Mouse (Mus musculus): Measurements from ENCODE around the gene Tmc3. TPM values are rescaled to one million over a fixed set of nuclear protein-coding genes. Genes with fewer than 3 reads are reported as not detected.

The Tmc3 gene
- 0.88 and 0.94 TPM in 2 replicates for polyA plus RNA-seq (2015; fragmentation: Nextera tagmentation; extraction: Ambion mirVana)

GRCm38 (mm10) chr7:83584639-83585471, at the start of gene Tmc3:
TSS of gene Tmc3 (plus strand) at chr7:83584927.
- H3K4me1 ChIP-seq = 0 out of 2 replicates have a peak, but pooled peaks cover 9% of the 10 kb centered on the region
- H3K27ac ChIP-seq = peak within 1 kb of the TSS; percentile 44; the same call in 1 of the 2 replicates
- H3K36me3 ChIP-seq = no peaks in the 10 kb centered on the region
- ATAC-seq (ENCODE audit: insufficient read depth, low FRiP score, low read depth) = peak; percentile 43; the same call in 1 of the 2 replicates
- H3K9ac ChIP-seq = no peak within 1 kb of the TSS
- 34% methylated on average over 11 of the region's 11 CpGs for WGBS
- H3K4me2 ChIP-seq = no peak within 1 kb of the TSS
- H3K4me3 ChIP-seq (replicated peaks) = no peak within 1 kb of the TSS
- H3K9me3 ChIP-seq = no peaks in the 10 kb centered on the region
- no peaks in the 10 kb centered on the region for H3K27me3 ChIP-seq (replicated peaks)

GRCm38 (mm10) chr7:83541536-83542169, 43.1 kb upstream of the Tmc3 start:
- H3K4me1 ChIP-seq = no peaks in the 10 kb centered on the region

GRCm38 (mm10) chr7:83548686-83549352, 35.9 kb upstream of the Tmc3 start:
- ATAC-seq (ENCODE audit: insufficient read depth, low FRiP score, low read depth) = no peak
- 59% methylated on average over 7 of the region's 7 CpGs for WGBS
- Histone ChIP-seq H3K36me3 (no peaks in the 10 kb centered on the region), H3K4me3 (replicated peaks) (no peak overlapping the region), H3K9me3 (no peaks in the 10 kb centered on the region), H3K4me1 (no peaks in the 10 kb centered on the region), H3K27me3 (replicated peaks) (no peaks in the 10 kb centered on the region), H3K4me2 (no peak overlapping the region), H3K9ac (no peak overlapping the region), H3K27ac (no peak overlapping the region)

More at GRCm38 (mm10) chr7:83541536-83542169, 43.1 kb upstream of the Tmc3 start:
- H3K27me3 ChIP-seq (replicated peaks) = no peaks in the 10 kb centered on the region
- H3K4me3 ChIP-seq (replicated peaks) = no peak overlapping the region
- no peak for ATAC-seq (ENCODE audit: insufficient read depth, low FRiP score, low read depth)
- H3K9me3 ChIP-seq = no peaks in the 10 kb centered on the region
- no peak overlapping the region for H3K9ac ChIP-seq
- no peaks in the 10 kb centered on the region for H3K36me3 ChIP-seq
- no peak overlapping the region for H3K4me2 ChIP-seq
- no peak overlapping the region for H3K27ac ChIP-seq
- WGBS = 75% methylated on average over 5 of the region's 5 CpGs

GRCm38 (mm10) chr7:83549353-83549774, 35.4 kb upstream of the Tmc3 start:
- no peak for ATAC-seq (ENCODE audit: insufficient read depth, low FRiP score, low read depth)
- 71% methylated on average over 7 of the region's 7 CpGs for WGBS
- Histone ChIP-seq H3K4me2 (no peak overlapping the region), H3K4me3 (replicated peaks) (no peak overlapping the region), H3K9me3 (no peaks in the 10 kb centered on the region), H3K9ac (no peak overlapping the region), H3K27me3 (replicated peaks) (no peaks in the 10 kb centered on the region), H3K36me3 (no peaks in the 10 kb centered on the region), H3K4me1 (no peaks in the 10 kb centered on the region), H3K27ac (no peak overlapping the region)

GRCm38 (mm10) chr7:83549951-83550407, 34.7 kb upstream of the Tmc3 start:
- H3K27me3 ChIP-seq (replicated peaks) = no peaks in the 10 kb centered on the region
- H3K4me2 ChIP-seq = no peak overlapping the region
- no peak overlapping the region for H3K9ac ChIP-seq
- ATAC-seq (ENCODE audit: insufficient read depth, low FRiP score, low read depth) = no peak; the same call in 1 of the 2 replicates
- no peak overlapping the region for H3K27ac ChIP-seq
- 37% methylated on average over 5 of the region's 5 CpGs for WGBS
- no peak overlapping the region for H3K4me3 ChIP-seq (replicated peaks)
- H3K9me3 ChIP-seq = no peaks in the 10 kb centered on the region
- H3K36me3 ChIP-seq = no peaks in the 10 kb centered on the region
- H3K4me1 ChIP-seq = no peaks in the 10 kb centered on the region

- Histone ChIP-seq H3K9me3 (no peaks in the 10 kb centered on the region), H3K4me1 (no peaks in the 10 kb centered on the region), H3K36me3 (no peaks in the 10 kb centered on the region), H3K9ac (no peak overlapping the region), H3K27ac (no peak overlapping the region), H3K27me3 (replicated peaks) (no peaks in the 10 kb centered on the region), H3K4me3 (replicated peaks) (no peak overlapping the region), H3K4me2 (no peak overlapping the region)
- no peak for ATAC-seq (ENCODE audit: insufficient read depth, low FRiP score, low read depth)
- WGBS = 74% methylated on average over 6 of the region's 6 CpGs
These were observed 30.2 kb upstream of the Tmc3 start for GRCm38 (mm10) chr7:83554477-83554876.

GRCm38 (mm10) chr7:83556488-83556887, 28.2 kb upstream of the Tmc3 start:
- ATAC-seq (ENCODE audit: insufficient read depth, low FRiP score, low read depth) = no peak

GRCm38 (mm10) chr7:83558741-83559280, 25.9 kb upstream of the Tmc3 start:
- Histone ChIP-seq H3K9me3 (no peaks in the 10 kb centered on the region), H3K27ac (no peak overlapping the region), H3K4me1 (no peaks in the 10 kb centered on the region), H3K27me3 (replicated peaks) (no peaks in the 10 kb centered on the region), H3K36me3 (no peaks in the 10 kb centered on the region), H3K9ac (no peak overlapping the region), H3K4me2 (no peak overlapping the region), H3K4me3 (replicated peaks) (no peak overlapping the region)
- ATAC-seq (ENCODE audit: insufficient read depth, low FRiP score, low read depth) = no peak
- 47% methylated on average over 5 of the region's 5 CpGs for WGBS

More at GRCm38 (mm10) chr7:83556488-83556887, 28.2 kb upstream of the Tmc3 start:
- Histone ChIP-seq H3K4me2 (no peak overlapping the region), H3K4me1 (no peaks in the 10 kb centered on the region), H3K4me3 (replicated peaks) (no peak overlapping the region), H3K36me3 (no peaks in the 10 kb centered on the region), H3K27me3 (replicated peaks) (no peaks in the 10 kb centered on the region), H3K9me3 (no peaks in the 10 kb centered on the region), H3K27ac (no peak overlapping the region), H3K9ac (no peak overlapping the region)
- WGBS = 66% methylated on average over 2 of the region's 2 CpGs

GRCm38 (mm10) chr7:83559495-83559894, 25.2 kb upstream of the Tmc3 start:
- 65% methylated on average over 3 of the region's 3 CpGs for WGBS
- H3K4me1 ChIP-seq = no peaks in the 10 kb centered on the region
- no peak overlapping the region for H3K4me3 ChIP-seq (replicated peaks)
- H3K9ac ChIP-seq = no peak overlapping the region
- no peak for ATAC-seq (ENCODE audit: insufficient read depth, low FRiP score, low read depth)
- H3K36me3 ChIP-seq = no peaks in the 10 kb centered on the region
- H3K9me3 ChIP-seq = no peaks in the 10 kb centered on the region
- no peaks in the 10 kb centered on the region for H3K27me3 ChIP-seq (replicated peaks)
- no peak overlapping the region for H3K27ac ChIP-seq
- H3K4me2 ChIP-seq = no peak overlapping the region

- WGBS = 45% methylated on average over 3 of the region's 3 CpGs
- no peak for ATAC-seq (ENCODE audit: insufficient read depth, low FRiP score, low read depth)
- Histone ChIP-seq H3K4me2 (no peak overlapping the region), H3K36me3 (no peaks in the 10 kb centered on the region), H3K4me3 (replicated peaks) (no peak overlapping the region), H3K4me1 (no peaks in the 10 kb centered on the region), H3K9ac (no peak overlapping the region), H3K27ac (no peak overlapping the region), H3K27me3 (replicated peaks) (no peaks in the 10 kb centered on the region), H3K9me3 (no peaks in the 10 kb centered on the region)
These were observed 22.9 kb upstream of the Tmc3 start for GRCm38 (mm10) chr7:83561849-83562248.

GRCm38 (mm10) chr7:83564635-83565291, 20.0 kb upstream of the Tmc3 start:
- H3K9me3 ChIP-seq = no peaks in the 10 kb centered on the region
- H3K4me1 ChIP-seq = no peaks in the 10 kb centered on the region
- H3K27ac ChIP-seq = no peak overlapping the region; the same call in 1 of the 2 replicates
- H3K9ac ChIP-seq = no peak overlapping the region
- 52% methylated on average over 12 of the region's 12 CpGs for WGBS
- no peak overlapping the region for H3K4me3 ChIP-seq (replicated peaks)
- no peaks in the 10 kb centered on the region for H3K36me3 ChIP-seq
- peak; percentile 43; the same call in 1 of the 2 replicates for ATAC-seq (ENCODE audit: insufficient read depth, low FRiP score, low read depth)
- no peaks in the 10 kb centered on the region for H3K27me3 ChIP-seq (replicated peaks)
- no peak overlapping the region for H3K4me2 ChIP-seq
